Mouse (Mus musculus) spleen, adult 2 months (tissue): Measurements from ENCODE around the gene Gm20388. TPM values are rescaled to one million over a fixed set of nuclear protein-coding genes. Genes with fewer than 3 reads are reported as not detected.

Experiments
- DNase-seq, 2 experiments: peaks; one replicate each; pipeline versions ENCODE4 v3.0.0 to v3.0.0-alpha.2; 2012 to 2021; ENCODE audit warnings: low spot score in 2 of 2, low read depth in 1 of 2
- H3K27ac ChIP-seq: fragments of 200-500 bp; 2 replicates; pipeline ENCODE4 v1.5.1; 2012; ENCODE audit warnings: low read length, inconsistent platforms; ENCODE audit not compliant: insufficient read depth
- H3K27me3 ChIP-seq: fragments of 200-500 bp; 2 replicates; pipeline ENCODE4 v1.6.1; 2012; ENCODE audit warnings: mild to moderate bottlenecking, moderate library complexity, low read length, inconsistent platforms; ENCODE audit not compliant: control insufficient read depth, insufficient read depth
- H3K36me3 ChIP-seq: fragments of 200-500 bp; 2 replicates; pipeline ENCODE4 v1.6.1; 2012; ENCODE audit warnings: mild to moderate bottlenecking, low read length, inconsistent platforms; ENCODE audit not compliant: control insufficient read depth, insufficient read depth
- H3K4me1 ChIP-seq: fragments of 200-500 bp; 2 replicates; pipeline ENCODE4 v1.6.1; 2011; ENCODE audit warnings: inconsistent platforms; ENCODE audit not compliant: control insufficient read depth, insufficient read depth, insufficient read length
- H3K4me3 ChIP-seq: fragments of 200-500 bp; 2 replicates; pipeline ENCODE4 v1.5.1; 2011; ENCODE audit warnings: mild to moderate bottlenecking, inconsistent platforms; ENCODE audit not compliant: insufficient read depth, insufficient read length; ENCODE audit errors: extremely low read depth
- CTCF ChIP-seq: fragments of 200-500 bp; IDR thresholded peaks from 2 replicates; pipeline ENCODE4 v1.5.1; 2011; ENCODE audit warnings: mild to moderate bottlenecking, inconsistent platforms; ENCODE audit not compliant: insufficient read depth, insufficient read length, insufficient replicate concordance; ENCODE audit errors: extremely low read depth
- POLR2A ChIP-seq: fragments of 200-500 bp; IDR thresholded peaks from 2 replicates; pipeline ENCODE4 v1.6.1; 2011; ENCODE audit warnings: low read depth, low read length, inconsistent platforms
- WGBS: fragments of 180-500 bp; shearing (Covaris S2); methylation state at CpG from one replicate; pipeline ENCODE4 v1.1.7; 2018; 5-methylcytosine and 5-hydroxymethylcytosine counted together
- polyA plus RNA-seq: library from polyadenylated mRNA; depleted of rRNA; stranded (reverse); fragments of >200 nt; gene quantifications from 2 replicates; pipeline ENCODE4 v1.2.3, GENCODE M21; 2012

The Gm20388 gene
- polyA plus RNA-seq, 1 experiment = 26.1 TPM

DNA sequence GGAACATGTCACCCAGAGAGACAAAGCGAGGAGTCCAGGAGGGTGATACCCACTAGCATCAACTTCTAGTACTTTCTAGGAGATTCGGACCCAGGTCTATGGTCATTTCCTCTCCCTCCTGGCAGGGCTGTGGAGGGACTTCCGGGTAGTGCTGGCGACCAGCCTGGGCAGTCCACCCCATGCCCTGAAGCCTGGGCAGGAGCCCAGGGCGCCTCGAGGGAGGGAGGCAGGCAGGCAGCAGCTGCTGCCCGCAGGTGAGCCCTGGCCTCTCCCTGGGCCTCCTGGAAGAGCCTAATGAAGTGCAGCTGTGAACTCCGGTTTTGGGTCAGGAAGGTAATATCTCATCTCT, 505.5 kb downstream of the Gm20388 start:
- 48% methylated on average over 8 of the region's 8 CpGs for WGBS
- TF ChIP-seq CTCF (no peak), POLR2A (no peak)
- no peak for DNase-seq
- Histone ChIP-seq H3K4me3 (no peak overlapping the region), H3K27me3 (no peaks in the 10 kb centered on the region), H3K36me3 (no peaks in the 10 kb centered on the region), H3K4me1 (peaks cover 6% of the 10 kb centered on the region; the same call in 1 of the 2 replicates), H3K27ac (no peak overlapping the region)

DNA sequence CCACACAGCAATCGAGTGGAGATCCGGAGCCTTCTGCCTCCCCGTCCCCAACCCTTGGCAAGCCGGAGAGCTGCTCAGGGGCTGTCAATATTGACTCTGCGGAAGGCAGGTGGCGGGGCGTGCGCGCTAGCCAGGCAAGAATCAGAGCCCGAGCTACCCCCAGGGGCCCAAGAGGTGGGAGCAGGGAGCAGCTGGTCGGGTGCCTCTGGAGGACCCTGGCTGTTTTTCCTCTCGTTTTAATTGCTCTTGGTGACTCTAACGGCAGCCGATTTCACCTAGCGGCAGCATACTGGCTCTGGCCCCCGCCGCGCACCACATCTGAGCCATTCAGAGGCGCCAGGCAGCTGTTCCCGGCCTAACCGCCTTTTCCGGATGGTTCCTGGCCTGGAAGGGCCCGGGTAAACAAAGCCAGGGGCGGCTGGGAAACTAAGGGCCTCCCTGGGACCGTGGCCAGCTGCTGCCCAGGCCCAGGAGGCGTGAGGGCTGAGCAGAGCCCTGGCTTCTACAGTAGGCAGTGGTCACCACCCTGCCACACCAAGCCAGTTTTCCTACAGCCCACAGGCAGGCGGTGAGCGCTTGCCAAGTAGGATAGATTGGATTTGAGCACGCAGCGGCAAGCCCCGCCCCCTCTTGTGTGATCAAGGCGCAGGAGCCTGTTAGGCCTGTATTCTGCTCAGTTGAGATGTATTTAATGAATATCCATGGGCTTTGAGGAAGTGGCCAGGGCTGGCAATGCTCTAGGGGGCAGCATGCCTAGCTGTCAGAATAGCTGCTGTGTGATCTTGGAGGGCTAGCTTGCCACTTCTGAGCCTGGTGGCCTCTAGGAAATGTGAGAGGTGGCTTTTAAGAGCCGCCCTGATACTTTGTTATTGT, 506.1 kb downstream of the Gm20388 start:
- Histone ChIP-seq H3K4me1 (peaks cover 6% of the 10 kb centered on the region; the same call in 1 of the 2 replicates), H3K27me3 (no peaks in the 10 kb centered on the region), H3K36me3 (no peaks in the 10 kb centered on the region), H3K27ac (no peak overlapping the region), H3K4me3 (no peak overlapping the region)
- peak; percentile 37; the same call in 1 of the 2 replicates for TF ChIP-seq CTCF
- no peak for TF ChIP-seq POLR2A
- WGBS = 25% methylated on average over 33 of the region's 33 CpGs
- peak; percentile 28 to 56 for DNase-seq

DNA sequence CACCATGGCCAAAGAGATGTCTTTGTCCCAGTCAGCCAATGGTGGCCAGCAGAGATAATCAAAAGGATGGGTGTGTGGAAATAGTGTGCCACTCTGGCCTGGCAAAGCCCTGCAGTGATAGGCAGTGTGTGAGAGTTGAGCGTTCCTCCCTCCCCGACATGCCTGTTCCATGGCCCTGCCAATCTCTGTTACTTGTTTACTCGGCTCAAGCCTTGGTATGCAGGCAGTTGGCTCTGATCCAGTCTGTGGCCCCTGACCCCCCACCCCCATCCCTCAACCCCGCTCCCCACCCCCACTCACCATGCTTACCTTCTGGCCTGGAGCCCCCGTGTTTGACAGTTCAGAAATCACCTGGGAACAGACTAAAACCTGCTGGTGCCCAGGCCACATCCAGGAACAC, 507.5 kb downstream of the Gm20388 start:
- Histone ChIP-seq H3K4me1 (peaks cover 6% of the 10 kb centered on the region; the same call in 1 of the 2 replicates), H3K27me3 (no peaks in the 10 kb centered on the region), H3K4me3 (no peak overlapping the region), H3K27ac (no peak overlapping the region), H3K36me3 (no peaks in the 10 kb centered on the region)
- DNase-seq = no peak
- 86% methylated on average over 5 of the region's 5 CpGs for WGBS
- TF ChIP-seq POLR2A (no peak), CTCF (no peak)

DNA sequence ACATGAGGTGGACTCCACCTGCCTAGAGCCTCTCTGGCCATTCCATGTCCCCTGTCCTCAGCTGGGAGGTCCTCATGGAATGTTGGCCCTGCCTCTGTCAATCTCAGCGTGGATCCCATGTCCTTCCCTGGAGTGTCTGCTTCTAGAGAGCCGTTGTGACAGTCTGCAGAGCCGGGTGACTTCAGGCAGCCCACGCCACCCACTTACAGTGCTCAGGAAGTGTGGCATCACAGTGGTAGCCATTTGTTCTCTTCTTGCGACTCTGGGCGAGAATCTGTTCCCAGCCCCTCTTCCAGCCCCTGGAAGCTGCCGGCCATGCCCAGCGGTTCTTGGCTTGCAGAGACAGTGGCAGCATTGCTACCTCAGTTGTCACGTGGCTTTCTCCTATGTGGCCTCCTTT, 509.0 kb downstream of the Gm20388 start:
- H3K27me3 ChIP-seq = no peaks in the 10 kb centered on the region

DNA sequence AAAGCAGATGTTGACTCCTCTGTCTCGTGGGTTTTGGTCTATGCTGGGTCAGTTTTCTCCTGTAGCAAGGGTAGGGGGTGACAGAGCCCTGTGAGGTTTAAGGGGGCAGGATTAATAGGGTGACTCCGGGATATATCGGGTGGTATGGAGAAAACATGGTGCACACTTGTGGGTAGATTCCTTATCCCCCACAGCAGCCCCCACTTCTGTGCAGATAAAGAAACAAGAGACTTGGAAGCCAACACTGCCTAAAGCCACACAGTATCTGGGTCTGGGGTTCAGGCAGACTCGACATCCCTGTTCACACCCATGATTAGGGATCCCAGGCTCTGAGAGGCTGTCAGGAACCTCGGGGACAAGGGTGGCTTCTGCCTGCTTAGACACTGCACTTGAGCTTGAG, 509.6 kb downstream of the Gm20388 start:
- Histone ChIP-seq H3K36me3 (no peaks in the 10 kb centered on the region), H3K27ac (no peak overlapping the region), H3K4me3 (no peak overlapping the region), H3K27me3 (no peaks in the 10 kb centered on the region), H3K4me1 (peaks cover 6% of the 10 kb centered on the region; the same call in 1 of the 2 replicates)
- TF ChIP-seq POLR2A (no peak), CTCF (no peak)
- no peak for DNase-seq
- 79% methylated on average over 5 of the region's 5 CpGs for WGBS

More for the DNA sequence above, 509.0 kb downstream of the Gm20388 start:
- DNase-seq = no peak
- WGBS = 86% methylated on average over 9 of the region's 9 CpGs
- Histone ChIP-seq H3K4me3 (no peak overlapping the region), H3K36me3 (no peaks in the 10 kb centered on the region), H3K27ac (no peak overlapping the region), H3K4me1 (peaks cover 6% of the 10 kb centered on the region; the same call in 1 of the 2 replicates)
- TF ChIP-seq POLR2A = no peak
- no peak for TF ChIP-seq CTCF

DNA sequence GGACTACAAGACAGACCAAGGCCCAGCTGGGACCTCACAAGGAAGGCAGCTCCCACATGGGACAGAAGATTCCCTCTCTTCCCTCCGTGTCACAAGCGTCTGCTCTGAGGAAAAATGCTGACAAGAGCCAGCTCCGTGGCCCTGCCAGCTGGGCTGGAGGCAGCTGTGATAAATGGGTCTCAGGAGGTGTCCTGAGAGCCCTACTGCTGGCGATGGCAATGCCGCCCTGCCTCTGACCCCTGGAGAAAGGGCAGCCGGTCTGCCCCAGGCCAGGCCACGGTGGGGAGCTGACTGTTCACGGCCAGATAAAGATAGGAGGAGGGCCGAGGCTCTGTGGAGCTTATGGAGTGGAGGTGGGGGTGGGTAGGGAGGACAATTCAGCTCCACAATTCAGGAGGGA, 511.0 kb downstream of the Gm20388 start:
- H3K27me3 ChIP-seq = no peaks in the 10 kb centered on the region
- H3K4me3 ChIP-seq = no peak overlapping the region
- H3K36me3 ChIP-seq = no peaks in the 10 kb centered on the region
- no peak for TF ChIP-seq POLR2A
- no peak for TF ChIP-seq CTCF
- H3K27ac ChIP-seq = no peak overlapping the region
- H3K4me1 ChIP-seq = peaks cover 6% of the 10 kb centered on the region; the same call in 1 of the 2 replicates
- no peak for DNase-seq
- 80% methylated on average over 9 of the region's 9 CpGs for WGBS

DNA sequence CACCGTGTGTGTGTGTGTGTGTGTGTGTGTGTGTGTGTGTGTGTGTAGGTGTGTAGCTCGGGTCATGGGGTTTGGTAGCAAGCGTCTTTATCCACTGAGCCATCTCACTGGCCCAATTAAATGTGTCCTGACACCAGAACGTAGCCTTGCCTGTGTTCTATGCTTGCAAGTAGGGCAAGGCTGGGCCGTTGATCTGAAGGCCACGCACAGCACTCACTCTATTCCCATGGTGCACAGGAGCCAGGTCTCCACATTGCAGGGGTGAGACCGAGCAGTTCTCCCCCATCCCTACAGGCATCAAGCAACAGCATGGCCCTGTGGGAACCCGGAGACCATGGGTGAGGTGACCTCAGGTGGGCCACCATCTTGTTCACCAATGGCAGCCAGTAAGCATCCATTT, 511.6 kb downstream of the Gm20388 start:
- Histone ChIP-seq H3K36me3 (no peaks in the 10 kb centered on the region), H3K27me3 (no peaks in the 10 kb centered on the region), H3K27ac (no peak overlapping the region), H3K4me3 (no peak overlapping the region), H3K4me1 (peaks cover 3% of the 10 kb centered on the region; the same call in 1 of the 2 replicates)
- 92% methylated on average over 8 of the region's 8 CpGs for WGBS
- no peak for DNase-seq
- TF ChIP-seq POLR2A (no peak), CTCF (no peak)
